Mouse (Mus musculus): ENCODE data around the gene Reln.

DNA sequence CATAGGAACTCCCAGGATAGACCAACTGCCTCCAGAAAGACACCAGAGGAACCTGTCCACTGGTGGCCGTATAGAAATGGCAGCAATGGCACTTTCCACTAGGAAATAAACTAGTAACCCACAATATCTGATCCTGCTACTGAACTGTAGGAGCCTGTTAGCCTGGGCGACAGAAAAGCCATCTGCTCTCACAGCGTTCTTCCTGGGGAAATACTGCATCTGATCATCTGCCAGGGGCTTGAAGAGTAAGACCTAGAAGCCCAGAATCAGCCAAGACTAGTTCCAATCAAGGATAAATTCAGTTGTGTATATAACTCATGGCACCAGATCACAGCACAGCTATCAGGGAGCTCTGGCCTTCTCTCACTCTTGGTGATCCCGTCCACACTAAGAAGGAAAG lies 33.5 kb downstream of the Reln start:
- no peak for TF ChIP-seq GATA1 (IDR thresholded peaks at IDR 0.05; ENCODE audit: low read length)
- no peak for TF ChIP-seq TAL1 (IDR thresholded peaks at IDR 0.05; ENCODE audit: low read length)

Measured in erythroblast, embryonic 14.5 days (primary cell).